Mouse (Mus musculus) hindbrain, embryonic 14.5 days (tissue): ENCODE measurements at regions not wholly inside any gene's neighbourhood (a gene's known extent, or its start where the extent isn't known, plus 50 kb on each side); places are given as distances from the start of the nearest gene placed in this dataset.
A peak's percentile ranks its signal among the peaks of the same experiment; 100 is the strongest.

Source experiments
- ATAC-seq: fragments of 200-750 bp; cut with Nextera tagmentation; 2 replicates; pipeline ENCODE4 v1.8.0; 2017; ENCODE audit warnings: moderate number of reproducible peaks, mild to moderate bottlenecking, moderate TSS enrichment, moderate library complexity; ENCODE audit not compliant: low FRiP score
- DNase-seq: peaks from one replicate; pipeline ENCODE4 v3.0.0-alpha.2; 2015; ENCODE audit warnings: low spot score
- H3K27ac ChIP-seq: fragments of 300-500 bp; sonication (generic); 2 replicates; pipeline ENCODE4 v1.5.1; 2014; ENCODE audit warnings: mild to moderate bottlenecking, moderate library complexity
- H3K27me3 ChIP-seq: fragments of 300-500 bp; sonication (generic); 2 replicates; pipeline ENCODE4 v1.6.1; 2014; ENCODE audit warnings: mild to moderate bottlenecking, low read length, mixed read lengths; ENCODE audit not compliant: control insufficient read depth, insufficient read depth
- H3K36me3 ChIP-seq: fragments of 300-500 bp; sonication (generic); replicated peaks from 2 replicates; pipeline ENCODE4 v1.6.1; 2014; ENCODE audit not compliant: control insufficient read depth, insufficient read depth
- H3K4me1 ChIP-seq: fragments of 300-500 bp; sonication (generic); replicated peaks from 2 replicates; pipeline ENCODE4 v1.6.1; 2014; ENCODE audit warnings: antibody characterized with exemption, low read length, mixed read lengths; ENCODE audit not compliant: control insufficient read depth, insufficient read depth
- H3K4me2 ChIP-seq: fragments of 300-500 bp; sonication (generic); replicated peaks from 2 replicates; pipeline ENCODE4 v1.6.1; 2014; ENCODE audit warnings: mild to moderate bottlenecking, moderate library complexity
- H3K4me3 ChIP-seq: fragments of 300-500 bp; sonication (generic); replicated peaks from 2 replicates; pipeline ENCODE4 v1.5.1; 2014; ENCODE audit warnings: mild to moderate bottlenecking, low read length
- H3K9ac ChIP-seq: fragments of 300-500 bp; sonication (generic); 2 replicates; pipeline ENCODE4 v1.6.1; 2014
- H3K9me3 ChIP-seq: fragments of 300-500 bp; sonication (generic); 2 replicates; pipeline ENCODE4 v1.6.1; 2016; ENCODE audit warnings: low read length; ENCODE audit not compliant: control insufficient read depth
- WGBS: fragments of 180-500 bp; shearing (Covaris S2); extraction: QIAGEN DNeasy Blood & Tissue Kit; methylation state at CpG from one replicate; pipeline ENCODE4 v1.1.7; 2014; 5-methylcytosine and 5-hydroxymethylcytosine counted together

DNA sequence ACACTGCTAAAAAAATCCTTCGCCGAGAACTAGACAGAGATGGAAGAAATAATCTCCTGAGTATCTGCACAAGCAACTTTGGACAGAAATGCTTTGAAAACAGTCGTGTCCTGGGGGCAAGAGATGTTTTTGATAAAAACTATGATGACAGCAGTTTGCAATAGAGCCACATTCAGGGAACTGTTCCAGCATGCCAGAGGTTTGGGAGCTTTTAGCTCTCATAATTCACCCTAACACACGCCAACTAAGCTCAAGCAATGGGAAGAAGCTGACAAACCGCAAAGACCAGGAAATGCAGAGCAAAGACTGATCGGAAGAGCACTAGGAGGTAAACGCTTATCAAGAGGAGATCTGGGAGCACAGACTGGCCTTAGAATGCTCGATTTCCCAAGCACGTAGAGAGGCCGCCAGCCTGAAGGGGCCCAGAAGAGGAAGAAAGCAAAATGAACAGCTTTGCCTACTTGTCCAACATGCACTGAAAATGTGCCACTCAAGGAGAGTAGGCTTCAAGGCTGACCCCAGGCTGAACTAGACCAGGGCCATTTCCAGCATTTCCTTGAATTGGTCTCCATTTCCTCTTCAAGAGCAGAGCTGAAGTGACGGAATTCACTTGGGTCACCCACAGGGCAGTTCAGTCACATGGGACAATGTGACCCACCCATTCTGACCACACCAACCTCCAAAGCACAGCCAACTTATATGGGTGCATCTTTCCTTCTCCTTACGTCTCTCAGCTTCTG is 130.7 kb downstream of the Kcna5 start:
- Histone ChIP-seq H3K4me1 (no peaks in the 10 kb centered on the region), H3K9me3 (no peaks in the 10 kb centered on the region), H3K4me3 (no peak overlapping the region), H3K27ac (no peak overlapping the region), H3K9ac (no peak overlapping the region), H3K27me3 (no peaks in the 10 kb centered on the region), H3K36me3 (no peaks in the 10 kb centered on the region), H3K4me2 (no peak overlapping the region)
- ATAC-seq = no peak
- WGBS = 89% methylated on average over 12 of the region's 12 CpGs
- DNase-seq = no peak

DNA sequence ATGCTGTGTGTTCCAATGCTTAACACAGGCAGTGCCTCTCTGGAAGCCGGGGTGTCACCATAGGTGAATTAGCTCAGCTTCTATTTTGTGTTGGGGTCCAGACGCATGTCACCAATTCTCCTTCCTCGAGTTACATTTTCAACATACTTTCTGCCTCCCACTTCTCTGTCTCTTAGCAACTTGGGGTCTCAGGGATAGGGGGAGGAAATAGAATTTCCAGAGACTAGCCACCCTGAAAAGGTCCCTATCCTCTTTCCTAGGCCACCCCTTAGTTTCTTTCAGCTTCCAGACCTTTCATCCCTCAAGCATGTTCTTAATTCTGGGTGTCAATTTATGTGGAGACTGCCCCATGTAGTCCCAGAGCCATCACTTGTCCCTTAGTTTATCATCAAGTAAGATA is 135.6 kb downstream of the Kcna5 start:
- no peaks in the 10 kb centered on the region for H3K27me3 ChIP-seq
- no peak for ATAC-seq
- no peaks in the 10 kb centered on the region for H3K4me1 ChIP-seq
- no peaks in the 10 kb centered on the region for H3K36me3 ChIP-seq
- DNase-seq = no peak
- H3K9ac ChIP-seq = no peak overlapping the region
- H3K27ac ChIP-seq = no peak overlapping the region
- no peaks in the 10 kb centered on the region for H3K9me3 ChIP-seq
- H3K4me3 ChIP-seq = no peak overlapping the region
- 69% methylated on average over 3 of the region's 3 CpGs for WGBS
- H3K4me2 ChIP-seq = no peak overlapping the region

- Histone ChIP-seq H3K4me2 (no peak overlapping the region), H3K36me3 (no peaks in the 10 kb centered on the region), H3K9ac (no peak overlapping the region), H3K27ac (no peak overlapping the region), H3K27me3 (no peaks in the 10 kb centered on the region), H3K4me1 (no peaks in the 10 kb centered on the region), H3K9me3 (no peaks in the 10 kb centered on the region), H3K4me3 (no peak overlapping the region)
- ATAC-seq = no peak
- WGBS = 32% methylated on average over 2 of the region's 2 CpGs
- peak; percentile 37 for DNase-seq
Measured at GRCm38 (mm10) chr6:126398641-126399040, 136.6 kb downstream of the Kcna5 start.

- no peaks in the 10 kb centered on the region for H3K27me3 ChIP-seq
- ATAC-seq = no peak
- H3K27ac ChIP-seq = no peak overlapping the region
- H3K9me3 ChIP-seq = no peaks in the 10 kb centered on the region
- no peak overlapping the region for H3K9ac ChIP-seq
- 74% methylated on average over 3 of the region's 3 CpGs for WGBS
- H3K4me1 ChIP-seq = no peaks in the 10 kb centered on the region
- no peaks in the 10 kb centered on the region for H3K36me3 ChIP-seq
- no peak overlapping the region for H3K4me2 ChIP-seq
- DNase-seq = no peak
- H3K4me3 ChIP-seq = no peak overlapping the region
Measured at GRCm38 (mm10) chr6:126395015-126395414, 140.2 kb downstream of the Kcna5 start.

- ATAC-seq (no peak), DNase-seq (no peak)
- H3K36me3 ChIP-seq = no peaks in the 10 kb centered on the region
- no peaks in the 10 kb centered on the region for H3K9me3 ChIP-seq
- no peak overlapping the region for H3K9ac ChIP-seq
- H3K27ac ChIP-seq = no peak overlapping the region
- no peak overlapping the region for H3K4me2 ChIP-seq
- H3K27me3 ChIP-seq = no peaks in the 10 kb centered on the region
- no peaks in the 10 kb centered on the region for H3K4me1 ChIP-seq
- no peak overlapping the region for H3K4me3 ChIP-seq
- WGBS = 61% methylated on average over 7 of the region's 7 CpGs
Measured at GRCm38 (mm10) chr6:126394111-126394809, 141.0 kb downstream of the Kcna5 start.

- 70% methylated on average over 9 of the region's 9 CpGs for WGBS
- H3K4me2 ChIP-seq = no peak overlapping the region
- H3K27me3 ChIP-seq = no peaks in the 10 kb centered on the region
- H3K9me3 ChIP-seq = no peaks in the 10 kb centered on the region
- no peak overlapping the region for H3K27ac ChIP-seq
- H3K4me3 ChIP-seq = no peak overlapping the region
- H3K36me3 ChIP-seq = no peaks in the 10 kb centered on the region
- DNase-seq (no peak), ATAC-seq (no peak)
- no peak overlapping the region for H3K9ac ChIP-seq
- H3K4me1 ChIP-seq = no peaks in the 10 kb centered on the region
Measured at GRCm38 (mm10) chr6:126384210-126385012, 150.8 kb downstream of the Kcna5 start.

- DNase-seq (no peak), ATAC-seq (no peak)
- 91% methylated on average over 4 of the region's 4 CpGs for WGBS
- no peak overlapping the region for H3K9ac ChIP-seq
- H3K27ac ChIP-seq = no peak overlapping the region
- H3K4me2 ChIP-seq = no peak overlapping the region
- no peaks in the 10 kb centered on the region for H3K27me3 ChIP-seq
- H3K4me3 ChIP-seq = no peak overlapping the region
- no peaks in the 10 kb centered on the region for H3K9me3 ChIP-seq
- H3K36me3 ChIP-seq = no peaks in the 10 kb centered on the region
- H3K4me1 ChIP-seq = no peaks in the 10 kb centered on the region
Measured at GRCm38 (mm10) chr6:126377216-126377615, 158.0 kb downstream of the Kcna5 start.

DNA sequence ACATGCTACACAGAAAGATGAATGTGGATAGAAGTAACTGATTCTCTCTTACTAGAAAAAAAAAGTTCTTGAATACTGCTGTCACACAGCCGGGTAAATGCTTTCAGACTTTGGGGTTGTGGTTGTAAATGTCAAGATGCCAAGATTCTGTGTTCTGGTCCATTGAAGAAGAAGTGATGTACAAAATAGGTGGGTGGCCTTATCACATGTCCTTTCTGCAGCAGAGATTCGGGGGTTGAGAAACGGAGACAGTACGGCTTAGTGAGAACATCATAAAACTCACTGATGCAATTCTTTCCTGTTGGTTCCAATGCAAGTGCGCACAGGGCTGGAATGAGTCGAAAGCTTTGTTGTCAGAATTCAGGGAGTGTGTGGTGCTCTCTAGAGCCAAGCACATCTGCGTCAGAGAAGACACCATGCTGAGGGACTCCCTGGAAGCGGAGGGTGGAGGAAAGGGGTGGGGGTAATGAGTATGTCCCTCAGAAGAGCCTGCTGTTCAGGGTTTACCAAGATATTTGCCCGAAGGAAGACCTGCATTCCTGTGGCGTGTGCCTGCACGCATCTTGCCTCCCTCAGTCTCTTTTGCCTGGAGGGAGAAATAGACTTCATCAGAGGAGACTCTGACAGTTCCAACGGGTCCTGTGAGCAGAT is 160.1 kb downstream of the Kcna5 start:
- DNase-seq (no peak), ATAC-seq (no peak)
- Histone ChIP-seq H3K4me1 (no peaks in the 10 kb centered on the region), H3K36me3 (no peaks in the 10 kb centered on the region), H3K4me3 (no peak overlapping the region), H3K27me3 (no peaks in the 10 kb centered on the region), H3K9me3 (no peaks in the 10 kb centered on the region), H3K9ac (no peak overlapping the region), H3K4me2 (no peak overlapping the region), H3K27ac (no peak overlapping the region)
- WGBS = 77% methylated on average over 12 of the region's 12 CpGs

GRCm38 (mm10) chr6:126371971-126372370 is 163.2 kb downstream of the Kcna5 start:
- no peak overlapping the region for H3K4me2 ChIP-seq
- H3K36me3 ChIP-seq = no peaks in the 10 kb centered on the region
- ATAC-seq (peak; percentile 66; the same call in 1 of the 2 replicates), DNase-seq (peak; percentile 72)
- H3K4me1 ChIP-seq = no peaks in the 10 kb centered on the region
- H3K27me3 ChIP-seq = no peaks in the 10 kb centered on the region
- H3K9ac ChIP-seq = no peak overlapping the region
- 64% methylated on average over 5 of the region's 5 CpGs for WGBS
- no peak overlapping the region for H3K4me3 ChIP-seq
- H3K9me3 ChIP-seq = no peaks in the 10 kb centered on the region
- H3K27ac ChIP-seq = no peak overlapping the region
